ENCODE assay signal across 9 mouse cellular contexts in genomic region chr7:139218641-139219415, GRCm38 (mm10). TPM values are rescaled to one million over a fixed set of nuclear protein-coding genes. Genes with fewer than 3 reads are reported as not detected.
DNase-seq lines count a peak whose midpoint lies in the region; ATAC-seq and TF ChIP-seq lines count a peak whose summit lies in the region.
"Had no signal": no experiment of that assay in that cellular context is flagged by ENCODE, and none has a peak within 500 bp of the region (broad histone marks: within the 10 kb centered on the region; RNA-seq: fewer than 3 reads in every experiment).

No protein-coding gene starts in this region.

- H3K27me3 ChIP-seq in kidney, postnatal 0 days (ENCODE audit: insufficient read depth, low read length) = no peaks in the 10 kb centered on the region
- no peaks in the 10 kb centered on the region for H3K27me3 ChIP-seq in hindbrain, embryonic 14.5 days (ENCODE audit: control insufficient read depth, insufficient read depth, low read length)
- no peaks in the 10 kb centered on the region for H3K27me3 ChIP-seq in forebrain, embryonic 11.5 days (ENCODE audit: control insufficient read depth, insufficient read depth, low read length)

- H3K27ac ChIP-seq in kidney, postnatal 0 days = no peak overlapping the region
- no peak overlapping the region for H3K27ac ChIP-seq in hindbrain, embryonic 14.5 days
- no peak overlapping the region for H3K27ac ChIP-seq in forebrain, embryonic 11.5 days (ENCODE audit: low read depth, low read length)
- H3K27ac ChIP-seq: liver, embryonic 14.5 days had no signal

- intact Hi-C loops in gastrocnemius, postnatal 14 days (cut with DNase I; ENCODE audit: low total_unique reads) = no loop called here

- ATAC-seq in kidney, postnatal 0 days (replicated peaks; ENCODE audit: low FRiP score, low read depth) = no peak
- no peak for ATAC-seq in hindbrain, embryonic 14.5 days (ENCODE audit: low FRiP score)
- no peak for ATAC-seq in forebrain, embryonic 11.5 days (replicated peaks; ENCODE audit: low FRiP score)

- TF ChIP-seq CTCF in lung, adult 2 months (IDR thresholded peaks at IDR 0.05; ENCODE audit: insufficient read depth, low read length) = no peak
- TF ChIP-seq CTCF in kidney, postnatal 0 days (IDR thresholded peaks at IDR 0.05; ENCODE audit: low read depth) = no peak

- H3K4me3 ChIP-seq in lung, adult 2 months (replicated peaks; ENCODE audit: extremely low read depth, low read depth, low read length) = no peak overlapping the region
- no peak overlapping the region for H3K4me3 ChIP-seq in kidney, postnatal 0 days (replicated peaks; ENCODE audit: low read depth, low read length)
- no peak overlapping the region for H3K4me3 ChIP-seq in hindbrain, embryonic 14.5 days (replicated peaks; ENCODE audit: low read length)
- H3K4me3 ChIP-seq in forebrain, embryonic 11.5 days (ENCODE audit: low read depth, low read length) = no peak overlapping the region

- peak; percentile 11 for DNase-seq in lung, adult 2 months
- no peak for DNase-seq in lung, postnatal 25 days (ENCODE audit: low spot score)
- peak; percentile 65 for DNase-seq in adrenal gland, postnatal 25 days
- DNase-seq in gastrocnemius, postnatal 14 days = peak; percentile 36
- peak; percentile 31 for DNase-seq in kidney, postnatal 0 days (ENCODE audit: low spot score)
- DNase-seq in hindbrain, embryonic 14.5 days (ENCODE audit: low spot score) = no peak
- DNase-seq in layer of hippocampus, postnatal 14 days (ENCODE audit: low spot score in 2 of 2) = no peak
- DNase-seq in forebrain, embryonic 11.5 days (ENCODE audit: low spot score) = no peak

- H3K36me3 ChIP-seq in kidney, postnatal 0 days (ENCODE audit: insufficient read depth, low read length) = no peaks in the 10 kb centered on the region
- H3K36me3 ChIP-seq in hindbrain, embryonic 14.5 days (replicated peaks; ENCODE audit: control insufficient read depth, insufficient read depth) = no peaks in the 10 kb centered on the region
- no peaks in the 10 kb centered on the region for H3K36me3 ChIP-seq in forebrain, embryonic 11.5 days (ENCODE audit: control insufficient read depth, insufficient read depth, low read length)

- 33% methylated on average over 6 of the region's 6 CpGs for WGBS in lung, adult 2 months
- 33% methylated on average over 6 of the region's 6 CpGs for WGBS in kidney, postnatal 0 days
- WGBS in hindbrain, embryonic 14.5 days = 64% methylated on average over 6 of the region's 6 CpGs
- 77% methylated on average over 6 of the region's 6 CpGs for WGBS in forebrain, embryonic 11.5 days

- TF ChIP-seq POLR2A in lung, adult 2 months (IDR thresholded peaks at IDR 0.05; ENCODE audit: borderline replicate concordance, extremely low read depth, low read depth, low read length) = no peak

- no peak overlapping the region for H3K4me2 ChIP-seq in kidney, postnatal 0 days (ENCODE audit: low read length)
- no peak overlapping the region for H3K4me2 ChIP-seq in hindbrain, embryonic 14.5 days (replicated peaks)
- H3K4me2 ChIP-seq in forebrain, embryonic 11.5 days (ENCODE audit: low read depth, low read length, severe bottlenecking) = no peak overlapping the region

- H3K4me1 ChIP-seq in lung, adult 2 months (ENCODE audit: control insufficient read depth, insufficient read depth, low read length) = no peaks in the 10 kb centered on the region
- H3K4me1 ChIP-seq in kidney, postnatal 0 days (replicated peaks; ENCODE audit: insufficient read depth, low read length) = 0 out of 2 replicates have a peak, but pooled peaks cover 4% of the 10 kb centered on the region
- 0 out of 2 replicates have a peak, but pooled peaks cover 3% of the 10 kb centered on the region for H3K4me1 ChIP-seq in hindbrain, embryonic 14.5 days (replicated peaks; ENCODE audit: control insufficient read depth, insufficient read depth, low read length)
- no peaks in the 10 kb centered on the region for H3K4me1 ChIP-seq in forebrain, embryonic 11.5 days (replicated peaks; ENCODE audit: control insufficient read depth, insufficient read depth, low read length)

- H3K9ac ChIP-seq in kidney, postnatal 0 days (ENCODE audit: low read depth, low read length) = no peak overlapping the region
- no peak overlapping the region for H3K9ac ChIP-seq in hindbrain, embryonic 14.5 days
- H3K9ac ChIP-seq in forebrain, embryonic 11.5 days (ENCODE audit: low read length) = no peak overlapping the region
- H3K9ac ChIP-seq: liver, embryonic 14.5 days had no signal

- H3K9me3 ChIP-seq in kidney, postnatal 0 days (replicated peaks; ENCODE audit: low read length) = no peaks in the 10 kb centered on the region
- no peaks in the 10 kb centered on the region for H3K9me3 ChIP-seq in hindbrain, embryonic 14.5 days (ENCODE audit: control insufficient read depth, low read length)
- H3K9me3 ChIP-seq in forebrain, embryonic 11.5 days (ENCODE audit: control insufficient read depth, low read length) = no peaks in the 10 kb centered on the region

RNA-seq across cellular contexts. Expression of gene Stk32c, which starts 5.7 kb away (rescaled TPM):
- polyA plus RNA-seq in lung, adult 2 months (2012; rRNA removed) = 1.5 and 1.9 TPM in 2 replicates
- total RNA-seq in adrenal gland, postnatal 25 days (2021) = 3.0 and 4.0 TPM in 2 replicates
- 1 to 10 TPM; 1.2 to 1.4 TPM for total RNA-seq in gastrocnemius, postnatal 14 days (2021)
- polyA plus RNA-seq in kidney, postnatal 0 days (2015; fragmentation: Nextera tagmentation; extraction: Ambion mirVana) = 0.19 and 0.25 TPM in 2 replicates
- polyA plus RNA-seq in hindbrain, embryonic 14.5 days (2014; fragmentation: Nextera tagmentation; extraction: Ambion mirVana) = 1.2 and 2.8 TPM in 2 replicates
- total RNA-seq in layer of hippocampus, postnatal 14 days (2021) = 10 to 100 TPM; 57.3 to 60.2 TPM
- 0.16 and 0.36 TPM in 2 replicates for polyA plus RNA-seq in forebrain, embryonic 11.5 days (2014; fragmentation: Nextera tagmentation; extraction: Ambion mirVana)

RNA-seq across cellular contexts. Expression of gene Lrrc27, which starts 6.0 kb away (rescaled TPM):
- polyA plus RNA-seq in lung, adult 2 months (2012; rRNA removed) = 3.7 and 6.9 TPM in 2 replicates
- 5.8 and 6.3 TPM in 2 replicates for total RNA-seq in adrenal gland, postnatal 25 days (2021)
- 1 to 10 TPM; 2.4 to 2.7 TPM for total RNA-seq in gastrocnemius, postnatal 14 days (2021)
- 2.1 and 4.1 TPM in 2 replicates for polyA plus RNA-seq in kidney, postnatal 0 days (2015; fragmentation: Nextera tagmentation; extraction: Ambion mirVana)
- 5.2 and 6.2 TPM in 2 replicates for polyA plus RNA-seq in hindbrain, embryonic 14.5 days (2014; fragmentation: Nextera tagmentation; extraction: Ambion mirVana)
- total RNA-seq in layer of hippocampus, postnatal 14 days (2021) = 1 to 10 TPM; 5.8 to 7.6 TPM
- 6.3 and 6.7 TPM in 2 replicates for polyA plus RNA-seq in forebrain, embryonic 11.5 days (2014; fragmentation: Nextera tagmentation; extraction: Ambion mirVana)

RNA-seq across cellular contexts. Expression of gene Pwwp2b, which starts 29.5 kb away (rescaled TPM):
- 31.6 and 32.2 TPM in 2 replicates for polyA plus RNA-seq in lung, adult 2 months (2012; rRNA removed)
- 20.9 and 25.4 TPM in 2 replicates for total RNA-seq in adrenal gland, postnatal 25 days (2021)
- total RNA-seq in gastrocnemius, postnatal 14 days (2021) = 1 to 10 TPM; 1.5 to 3.0 TPM
- 9.4 and 10.2 TPM in 2 replicates for polyA plus RNA-seq in kidney, postnatal 0 days (2015; fragmentation: Nextera tagmentation; extraction: Ambion mirVana)
- polyA plus RNA-seq in hindbrain, embryonic 14.5 days (2014; fragmentation: Nextera tagmentation; extraction: Ambion mirVana) = 5.2 and 5.3 TPM in 2 replicates
- total RNA-seq in layer of hippocampus, postnatal 14 days (2021) = 10 to 100 TPM; 27.6 to 30.4 TPM
- 3.6 and 4.2 TPM in 2 replicates for polyA plus RNA-seq in forebrain, embryonic 11.5 days (2014; fragmentation: Nextera tagmentation; extraction: Ambion mirVana)

Comparison
In these comparisons a context has a peak if more than half of its experiments do, and no peak if none do; other contexts are left out.
1. DNase-seq: peak in lung, adult 2 months (single experiment), adrenal gland, postnatal 25 days (single experiment), gastrocnemius, postnatal 14 days (single experiment) and kidney, postnatal 0 days (single experiment); none in lung, postnatal 25 days (single experiment), hindbrain, embryonic 14.5 days (single experiment), layer of hippocampus, postnatal 14 days (0 of 2) and forebrain, embryonic 11.5 days (single experiment).